Mouse (Mus musculus) embryo, embryonic 11.5 days (tissue): ENCODE measurements around the gene Foxf1.

Experiments
- DNase-seq: peaks from one replicate; pipeline ENCODE4 v3.0.0-alpha.2; 2012; ENCODE audit warnings: low read depth, low spot score

Foxf1 gene

GRCm38 (mm10) chr8:121113261-121113660 is 29.1 kb downstream of the Foxf1 start:
- peak; percentile 92 for DNase-seq

- DNase-seq = no peak
Observed at GRCm38 (mm10) chr8:121115136-121115535, 30.9 kb downstream of the Foxf1 start.

DNA sequence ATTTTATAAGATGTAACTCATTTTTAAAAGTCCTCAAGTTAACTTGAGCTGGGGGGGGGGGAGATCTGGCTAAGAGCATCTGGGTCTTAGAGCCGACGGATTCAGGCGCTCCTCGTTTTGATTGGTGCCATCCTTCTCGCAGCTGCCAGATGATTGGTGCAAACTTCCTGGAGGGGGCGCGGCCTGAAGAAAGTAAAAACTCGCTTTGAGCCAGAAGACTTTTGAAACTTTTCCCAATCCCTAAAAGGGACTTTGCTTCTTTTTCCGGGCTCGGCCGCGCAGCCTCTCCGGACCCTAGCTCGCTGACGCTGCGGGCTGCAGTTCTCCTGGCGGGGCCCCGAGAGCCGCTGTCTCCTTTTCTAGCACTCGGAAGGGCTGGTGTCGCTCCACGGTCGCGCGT is 31.8 kb downstream of the Foxf1 start, which contains the start of gene Foxc2:
Gene Foxc2, plus strand, starts transcription at position 224 of the 400 bp plus-strand sequence.
- DNase-seq = peak; percentile 83

DNA sequence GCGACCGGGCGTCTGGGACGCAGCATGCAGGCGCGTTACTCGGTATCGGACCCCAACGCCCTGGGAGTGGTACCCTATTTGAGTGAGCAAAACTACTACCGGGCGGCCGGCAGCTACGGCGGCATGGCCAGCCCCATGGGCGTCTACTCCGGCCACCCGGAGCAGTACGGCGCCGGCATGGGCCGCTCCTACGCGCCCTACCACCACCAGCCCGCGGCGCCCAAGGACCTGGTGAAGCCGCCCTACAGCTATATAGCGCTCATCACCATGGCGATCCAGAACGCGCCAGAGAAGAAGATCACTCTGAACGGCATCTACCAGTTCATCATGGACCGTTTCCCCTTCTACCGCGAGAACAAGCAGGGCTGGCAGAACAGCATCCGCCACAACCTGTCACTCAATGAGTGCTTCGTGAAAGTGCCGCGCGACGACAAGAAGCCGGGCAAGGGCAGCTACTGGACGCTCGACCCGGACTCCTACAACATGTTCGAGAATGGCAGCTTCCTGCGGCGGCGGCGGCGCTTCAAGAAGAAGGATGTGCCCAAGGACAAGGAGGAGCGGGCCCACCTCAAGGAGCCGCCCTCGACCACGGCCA is 32.5 kb downstream of the Foxf1 start:
- DNase-seq = no peak

DNA sequence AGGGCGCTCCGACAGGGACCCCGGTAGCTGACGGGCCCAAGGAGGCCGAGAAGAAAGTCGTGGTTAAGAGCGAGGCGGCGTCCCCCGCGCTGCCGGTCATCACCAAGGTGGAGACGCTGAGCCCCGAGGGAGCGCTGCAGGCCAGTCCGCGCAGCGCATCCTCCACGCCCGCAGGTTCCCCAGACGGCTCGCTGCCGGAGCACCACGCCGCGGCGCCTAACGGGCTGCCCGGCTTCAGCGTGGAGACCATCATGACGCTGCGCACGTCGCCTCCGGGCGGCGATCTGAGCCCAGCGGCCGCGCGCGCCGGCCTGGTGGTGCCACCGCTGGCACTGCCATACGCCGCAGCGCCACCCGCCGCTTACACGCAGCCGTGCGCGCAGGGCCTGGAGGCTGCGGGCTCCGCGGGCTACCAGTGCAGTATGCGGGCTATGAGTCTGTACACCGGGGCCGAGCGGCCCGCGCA is 33.0 kb downstream of the Foxf1 start:
- DNase-seq = no peak

DNA sequence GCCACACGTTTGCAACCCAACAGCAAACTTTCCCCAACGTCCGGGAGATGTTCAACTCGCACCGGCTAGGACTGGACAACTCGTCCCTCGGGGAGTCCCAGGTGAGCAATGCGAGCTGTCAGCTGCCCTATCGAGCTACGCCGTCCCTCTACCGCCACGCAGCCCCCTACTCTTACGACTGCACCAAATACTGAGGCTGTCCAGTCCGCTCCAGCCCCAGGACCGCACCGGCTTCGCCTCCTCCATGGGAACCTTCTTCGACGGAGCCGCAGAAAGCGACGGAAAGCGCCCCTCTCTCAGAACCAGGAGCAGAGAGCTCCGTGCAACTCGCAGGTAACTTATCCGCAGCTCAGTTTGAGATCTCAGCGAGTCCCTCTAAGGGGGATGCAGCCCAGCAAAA is 33.7 kb downstream of the Foxf1 start:
- DNase-seq = no peak

GRCm38 (mm10) chr8:121118634-121119420 is 34.6 kb downstream of the Foxf1 start:
- DNase-seq = no peak

GRCm38 (mm10) chr8:121119635-121120455 is 35.7 kb downstream of the Foxf1 start:
- DNase-seq = no peak

DNA sequence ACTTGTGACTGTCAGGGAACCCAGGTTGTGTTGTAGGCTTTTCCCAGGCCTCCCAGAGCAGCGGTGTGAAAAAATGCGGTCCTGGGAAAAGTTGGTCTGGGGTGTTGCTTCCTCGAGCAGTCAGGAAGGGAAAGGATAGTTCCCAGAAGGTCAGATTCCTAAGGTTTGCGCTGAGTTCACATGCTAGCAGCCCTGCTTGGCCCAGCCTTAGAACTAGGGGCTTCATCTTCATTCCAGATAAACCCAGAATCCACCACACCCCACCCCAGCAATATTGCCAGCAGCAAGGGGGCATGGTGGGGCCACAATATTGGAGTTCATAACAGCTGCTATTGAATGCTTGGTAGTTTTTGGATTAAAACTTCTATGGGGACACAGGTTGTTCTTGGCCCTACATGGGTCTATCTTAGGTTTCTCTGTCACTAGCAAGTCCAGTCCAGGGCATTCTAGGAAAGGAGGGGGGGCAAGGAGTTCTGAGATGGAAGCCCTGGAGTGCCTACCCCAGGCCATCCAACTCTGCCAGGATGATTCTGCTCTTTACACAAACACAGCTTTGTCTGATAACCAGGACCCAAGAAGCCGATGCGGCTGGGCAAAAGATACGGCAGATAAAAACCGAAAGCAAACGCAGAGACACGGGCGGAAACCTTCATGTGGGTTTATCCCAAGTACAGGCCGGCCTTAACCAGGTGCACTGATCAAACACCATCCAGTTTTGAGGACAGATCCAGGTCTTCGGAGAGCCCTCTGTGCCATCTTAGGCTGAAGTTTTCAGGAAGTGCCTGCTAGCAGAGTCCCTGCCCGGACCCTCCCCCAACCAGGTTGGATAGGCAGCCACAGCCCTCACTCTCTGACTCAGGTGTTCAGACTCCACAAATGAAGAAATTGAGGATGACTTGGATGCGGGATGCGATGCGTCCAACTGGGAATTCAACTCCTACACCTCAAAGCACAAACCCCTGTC is 36.6 kb downstream of the Foxf1 start:
- DNase-seq = no peak

DNA sequence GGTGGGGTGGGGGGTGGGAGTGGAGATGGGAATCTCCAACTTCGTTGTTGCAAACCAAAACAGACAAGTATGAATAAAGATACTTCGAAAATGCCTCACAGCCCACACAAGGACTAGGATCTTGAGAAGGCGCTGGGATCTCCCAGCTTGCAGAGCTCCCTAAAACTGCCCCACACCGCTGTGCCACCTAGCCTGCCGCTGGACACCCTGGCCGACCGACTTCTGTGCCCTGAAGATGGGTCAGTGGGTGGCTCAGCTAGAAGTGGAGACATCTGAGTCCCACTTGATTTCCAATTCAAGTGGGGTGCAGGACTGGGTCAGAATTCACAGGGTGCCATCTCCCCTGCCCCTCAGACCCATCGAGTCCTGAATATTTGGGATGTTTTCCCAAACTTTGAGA is 37.5 kb downstream of the Foxf1 start:
- DNase-seq = no peak

DNA sequence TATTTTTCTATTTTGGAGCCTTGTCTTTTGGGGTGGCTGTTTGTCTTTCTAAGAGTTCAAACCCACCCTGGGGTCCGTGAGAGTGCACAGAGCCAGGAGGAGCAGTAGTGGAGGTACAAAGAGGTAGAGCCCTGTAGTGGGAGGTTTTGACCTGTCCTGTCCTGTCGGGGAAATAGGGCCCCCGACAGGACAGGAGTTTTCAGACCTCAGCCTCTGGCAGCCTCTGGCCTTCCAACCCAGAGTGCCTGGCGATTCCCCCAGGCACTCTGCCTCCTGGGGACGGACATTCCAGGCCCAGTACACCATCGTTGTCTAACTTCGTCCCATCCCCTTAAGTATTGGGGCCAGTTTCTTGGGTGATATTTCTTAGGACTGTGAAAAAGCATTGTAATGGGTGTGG is 38.2 kb downstream of the Foxf1 start:
- DNase-seq = no peak

GRCm38 (mm10) chr8:121123113-121123512 is 38.9 kb downstream of the Foxf1 start:
- DNase-seq = no peak

GRCm38 (mm10) chr8:121124547-121125239 is 40.5 kb downstream of the Foxf1 start:
- no peak for DNase-seq

- DNase-seq = peak; percentile 85
Observed at GRCm38 (mm10) chr8:121125311-121125876, 41.2 kb downstream of the Foxf1 start.

- no peak for DNase-seq
Observed at GRCm38 (mm10) chr8:121126191-121126590, 42.0 kb downstream of the Foxf1 start.

DNA sequence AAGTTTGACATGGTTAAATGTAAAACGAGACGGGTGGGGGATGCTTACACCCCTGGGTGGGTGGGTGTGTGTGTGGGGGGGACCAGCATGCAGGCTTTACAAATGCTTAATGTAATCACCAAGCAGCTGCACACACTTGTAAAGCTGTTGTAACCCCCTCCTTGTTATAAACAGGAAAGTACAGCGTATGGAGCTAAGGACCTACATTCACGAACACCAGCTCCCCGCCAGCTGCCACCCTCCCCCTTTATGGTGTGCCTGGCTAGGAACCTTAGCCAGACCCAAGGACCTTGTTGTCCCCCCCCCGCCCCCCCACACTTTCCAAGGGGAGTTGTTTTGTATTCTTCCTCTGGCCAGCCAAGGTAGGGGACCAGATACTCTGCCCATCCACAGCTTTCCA is 42.5 kb downstream of the Foxf1 start:
- DNase-seq = no peak

DNA sequence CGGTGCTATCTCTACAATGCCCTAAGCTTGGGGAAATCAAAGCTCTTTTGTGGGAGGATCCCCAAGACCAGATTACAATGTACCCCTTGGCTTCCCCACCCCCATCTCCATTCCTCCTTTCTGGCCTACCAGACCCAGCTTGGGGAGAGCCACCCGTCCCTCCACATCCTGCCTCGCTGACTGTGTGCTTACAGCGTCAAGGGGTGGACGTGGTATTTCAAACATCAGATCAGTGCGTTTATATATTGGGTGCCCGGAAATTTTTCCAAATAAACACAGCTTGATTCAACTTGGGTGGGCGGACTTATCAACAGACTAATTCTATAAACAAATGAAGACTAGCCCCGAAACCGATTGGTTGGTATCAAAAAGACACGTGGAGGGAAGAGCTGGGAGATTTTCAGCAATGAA is 43.1 kb downstream of the Foxf1 start:
- DNase-seq = no peak

GRCm38 (mm10) chr8:121127756-121128375 is 43.7 kb downstream of the Foxf1 start, which contains the start of gene Foxl1:
TSS of gene Foxl1 (plus strand) at chr8:121127940.
- DNase-seq = no peak

DNA sequence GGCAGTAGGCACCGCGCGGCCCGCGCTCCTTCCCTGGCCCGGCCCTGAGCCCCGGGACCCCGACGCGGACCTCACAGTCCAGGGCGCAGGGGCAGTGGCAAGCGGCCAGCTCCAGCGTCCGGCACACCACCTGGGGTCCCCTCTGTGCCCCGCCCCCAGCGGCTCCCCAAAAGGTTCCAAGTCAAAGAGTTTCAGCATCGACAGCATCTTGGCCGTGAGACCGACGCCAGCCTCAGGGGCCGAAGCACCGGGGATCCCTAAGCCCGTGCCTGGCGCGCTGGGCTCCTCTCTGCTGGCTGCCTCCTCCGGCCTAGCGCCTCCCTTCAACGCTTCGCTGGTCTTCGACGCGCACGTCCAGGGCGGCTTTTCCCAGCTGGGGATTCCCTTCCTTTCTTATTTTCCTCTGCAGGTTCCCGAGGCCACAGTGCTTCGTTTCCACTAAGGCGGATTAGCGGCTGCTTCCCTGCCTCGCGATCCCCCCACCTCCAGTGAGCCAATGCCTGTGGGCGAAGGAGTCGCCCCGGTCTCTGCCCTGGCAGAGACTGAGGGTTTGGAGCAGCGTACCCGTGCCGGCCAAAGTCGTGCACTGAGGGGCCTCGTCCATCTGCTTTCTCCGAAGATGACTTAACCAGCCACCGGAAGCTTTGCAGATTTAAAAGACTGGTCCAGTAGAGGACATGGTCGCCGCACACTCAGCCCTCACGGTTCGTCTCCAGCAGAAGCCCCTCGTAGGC is 44.5 kb downstream of the Foxf1 start:
- DNase-seq = no peak
